Mouse (Mus musculus) intestine, embryonic 15.5 days (tissue): Measurements from ENCODE around the gene Epn3. TPM values are rescaled to one million over a fixed set of nuclear protein-coding genes. Genes with fewer than 3 reads are reported as not detected.

Experiments
- ATAC-seq: fragments of 200-750 bp; cut with Nextera tagmentation; 2 replicates; pipeline ENCODE4 v1.8.0; 2017; ENCODE audit warnings: moderate TSS enrichment, moderate library complexity
- H3K27ac ChIP-seq: fragments of 300-500 bp; sonication (generic); 2 replicates; pipeline ENCODE4 v1.5.1; 2015; ENCODE audit warnings: mild to moderate bottlenecking, inconsistent platforms
- H3K27me3 ChIP-seq: fragments of 300-500 bp; sonication (generic); replicated peaks from 2 replicates; pipeline ENCODE4 v1.6.1; 2015; ENCODE audit warnings: inconsistent platforms
- H3K36me3 ChIP-seq: fragments of 300-500 bp; sonication (generic); 2 replicates; pipeline ENCODE4 v1.6.1; 2015; ENCODE audit warnings: inconsistent platforms
- H3K4me1 ChIP-seq: fragments of 300-500 bp; sonication (generic); replicated peaks from 2 replicates; pipeline ENCODE4 v1.6.1; 2015; ENCODE audit warnings: inconsistent platforms
- H3K4me2 ChIP-seq: fragments of 300-500 bp; sonication (generic); replicated peaks from 2 replicates; pipeline ENCODE4 v1.6.1; 2015; ENCODE audit warnings: mild to moderate bottlenecking, inconsistent platforms
- H3K4me3 ChIP-seq: fragments of 300-500 bp; sonication (generic); replicated peaks from 2 replicates; pipeline ENCODE4 v1.5.1; 2015; ENCODE audit warnings: inconsistent platforms
- H3K9ac ChIP-seq: fragments of 300-500 bp; sonication (generic); 2 replicates; pipeline ENCODE4 v1.6.1; 2015; ENCODE audit warnings: inconsistent platforms
- H3K9me3 ChIP-seq: fragments of 300-500 bp; sonication (generic); 2 replicates; pipeline ENCODE4 v1.6.1; 2016; ENCODE audit warnings: inconsistent platforms
- WGBS: fragments of 180-500 bp; shearing (Covaris S2); methylation state at CpG from one replicate; pipeline ENCODE4 v1.1.7; 2015; 5-methylcytosine and 5-hydroxymethylcytosine counted together
- polyA plus RNA-seq: library from polyadenylated mRNA; unstranded; fragments of >200 nt; fragmentation: Nextera tagmentation; extraction: Ambion mirVana; gene quantifications from 2 replicates; pipeline ENCODE4 v1.2.1, GENCODE M21; 2015

Gene Epn3
- polyA plus RNA-seq, 1 experiment from 2014 or later = 2.1 TPM

DNA sequence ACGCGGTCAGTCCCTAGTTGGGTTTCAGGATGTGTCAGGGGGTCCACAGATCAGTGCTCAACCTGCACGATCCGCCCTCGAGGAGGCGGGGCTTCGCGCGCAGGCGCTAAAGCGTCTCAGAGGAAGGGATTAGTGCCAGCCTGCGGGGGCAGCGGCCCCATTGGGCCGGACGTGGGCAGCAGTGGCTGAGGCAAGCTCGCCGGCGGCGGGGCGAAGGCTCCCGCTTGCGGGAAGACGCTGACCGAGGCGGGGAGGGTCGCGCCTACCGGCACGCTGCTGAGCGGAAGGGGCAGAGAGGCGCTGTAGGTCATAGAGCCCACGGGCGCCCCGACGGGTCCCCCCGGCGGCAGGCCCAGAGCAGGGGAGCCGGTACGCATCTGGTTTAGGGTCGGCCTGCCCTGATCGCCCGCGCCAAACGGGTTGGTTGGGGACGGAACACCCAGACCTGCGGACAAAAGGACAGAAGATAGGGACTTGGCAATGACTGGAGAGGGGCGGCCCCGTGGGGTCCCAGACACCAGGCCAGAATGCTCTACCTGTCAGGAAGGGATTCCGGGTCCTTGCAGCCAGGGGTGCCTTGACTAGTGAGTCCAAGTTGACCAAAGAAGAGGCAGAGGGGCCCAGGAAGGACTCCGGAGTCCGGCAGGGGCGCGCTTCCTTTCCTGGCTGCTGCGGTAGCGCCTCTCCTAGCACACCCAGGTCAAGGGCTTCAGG lies 8.6 kb downstream of the Epn3 start:
- H3K27ac ChIP-seq = no peak overlapping the region
- no peaks in the 10 kb centered on the region for H3K36me3 ChIP-seq
- H3K4me1 ChIP-seq = peaks cover 12% of the 10 kb centered on the region; the same call in 1 of the 2 replicates
- H3K4me3 ChIP-seq = peak overlapping the region; percentile 44
- H3K9me3 ChIP-seq = no peaks in the 10 kb centered on the region
- ATAC-seq = peak; percentile 67
- H3K27me3 ChIP-seq = 0 out of 2 replicates have a peak, but pooled peaks cover 5% of the 10 kb centered on the region
- 9% methylated on average over 55 of the region's 55 CpGs for WGBS
- H3K4me2 ChIP-seq = peak overlapping the region; percentile 78
- H3K9ac ChIP-seq = peak overlapping the region; percentile 42

DNA sequence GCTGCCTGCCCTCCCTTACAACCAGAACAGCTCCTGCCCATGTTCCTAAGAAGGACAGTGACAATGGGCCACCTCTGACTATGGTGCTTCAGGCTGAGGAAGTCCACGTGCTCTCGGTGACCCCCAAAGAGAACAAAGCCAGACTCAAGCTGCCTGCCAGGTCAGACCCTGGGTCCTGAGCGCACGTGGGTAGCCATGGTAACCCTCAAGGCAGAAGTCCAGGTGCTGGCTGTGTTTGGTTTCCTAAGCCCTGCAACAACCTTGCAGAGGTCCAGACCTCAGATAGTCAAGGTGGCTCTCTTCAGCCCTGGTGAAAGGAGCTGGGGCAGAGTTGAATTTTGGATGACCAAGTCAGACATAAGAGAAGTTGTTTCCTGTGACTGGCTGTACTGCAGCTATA lies 10.0 kb downstream of the Epn3 start:
- 0 out of 2 replicates have a peak, but pooled peaks cover 5% of the 10 kb centered on the region for H3K27me3 ChIP-seq

DNA sequence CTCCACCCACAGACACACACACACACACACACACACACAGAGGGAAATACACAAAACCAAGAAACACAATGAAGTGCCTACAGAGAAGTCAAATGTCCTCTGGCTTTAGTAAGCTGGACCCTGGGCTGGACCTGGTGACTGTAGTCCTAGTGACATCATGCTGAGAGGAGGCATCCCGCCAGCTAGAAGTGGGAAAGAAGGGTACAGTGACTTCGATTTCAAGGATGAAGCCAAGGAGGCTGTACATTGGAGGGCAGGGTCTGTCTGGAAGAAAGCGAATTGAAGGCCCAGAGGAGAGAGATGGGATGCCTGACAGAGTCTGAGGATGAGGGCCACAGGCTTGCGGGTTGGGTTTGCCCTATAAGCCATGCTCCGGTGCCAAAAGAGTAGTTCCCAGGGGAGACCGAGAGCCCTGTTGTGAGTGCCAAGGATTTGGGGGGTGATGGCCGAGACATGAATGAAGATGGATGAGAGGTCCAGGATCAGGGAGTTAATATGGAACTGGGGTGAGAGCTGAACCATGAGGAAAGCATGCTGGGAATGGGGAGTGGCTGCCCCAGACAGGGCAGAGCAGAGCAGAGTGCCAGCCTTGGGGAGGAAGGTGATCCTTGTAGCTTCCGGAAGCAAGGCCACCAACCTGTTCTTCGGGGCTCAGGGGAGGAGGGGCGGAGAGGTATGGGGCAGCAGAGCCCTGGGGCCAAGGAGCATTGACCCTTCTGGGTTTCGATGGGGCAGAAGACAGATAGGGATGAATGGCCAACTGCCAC lies 10.8 kb downstream of the Epn3 start:
- Histone ChIP-seq H3K9ac (no peak overlapping the region), H3K27ac (no peak overlapping the region), H3K4me3 (no peak overlapping the region), H3K9me3 (no peaks in the 10 kb centered on the region), H3K4me1 (peaks cover 17% of the 10 kb centered on the region; the same call in 1 of the 2 replicates), H3K36me3 (no peaks in the 10 kb centered on the region), H3K4me2 (no peak overlapping the region), H3K27me3 (0 out of 2 replicates have a peak, but pooled peaks cover 5% of the 10 kb centered on the region)
- ATAC-seq = no peak
- 86% methylated on average over 11 of the region's 11 CpGs for WGBS

More for the DNA sequence above, 10.0 kb downstream of the Epn3 start:
- WGBS = 40% methylated on average over 4 of the region's 4 CpGs
- Histone ChIP-seq H3K27ac (no peak overlapping the region), H3K36me3 (no peaks in the 10 kb centered on the region), H3K9me3 (no peaks in the 10 kb centered on the region), H3K4me3 (no peak overlapping the region), H3K4me2 (no peak overlapping the region), H3K4me1 (peaks cover 17% of the 10 kb centered on the region; the same call in 1 of the 2 replicates), H3K9ac (no peak overlapping the region)
- no peak for ATAC-seq

DNA sequence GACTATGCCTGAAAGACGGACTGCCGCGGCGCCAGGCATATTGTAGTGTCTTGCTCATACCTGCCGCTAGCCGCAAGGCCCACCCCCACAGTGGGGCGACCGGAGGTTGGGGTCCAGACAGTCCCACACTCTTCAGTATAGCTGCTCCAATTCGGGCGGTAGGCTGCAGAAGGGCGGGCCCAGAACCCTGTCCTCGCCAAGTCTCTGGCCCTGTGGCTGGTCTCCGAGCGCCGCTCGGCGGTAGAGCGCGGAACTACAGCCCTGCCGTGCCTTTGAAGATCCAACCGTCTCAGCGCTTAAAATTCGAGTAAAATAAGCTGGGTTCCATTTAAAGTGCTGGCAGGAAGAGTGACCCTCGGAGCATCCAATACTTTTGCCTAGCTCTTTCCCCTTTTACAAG lies 13.8 kb downstream of the Epn3 start, which contains the start of gene Spata20:
Spata20 (minus strand) TSS at position 179 of the 400 bp plus-strand sequence.
- Histone ChIP-seq H3K9me3 (no peaks in the 10 kb centered on the region), H3K27ac (no peak within 1 kb of the TSS), H3K4me2 (peak within 1 kb of the TSS; percentile 56), H3K4me1 (peaks cover 9% of the 10 kb centered on the region; the same call in 1 of the 2 replicates), H3K36me3 (no peaks in the 10 kb centered on the region), H3K27me3 (no peaks in the 10 kb centered on the region), H3K4me3 (peak within 1 kb of the TSS; percentile 19; the same call in 1 of the 2 replicates), H3K9ac (0 out of 2 replicates have a peak within 1 kb of the TSS, but pooled peaks have one; percentile 18)
- 4% methylated on average over 24 of the region's 24 CpGs for WGBS
- ATAC-seq = peak; percentile 55

DNA sequence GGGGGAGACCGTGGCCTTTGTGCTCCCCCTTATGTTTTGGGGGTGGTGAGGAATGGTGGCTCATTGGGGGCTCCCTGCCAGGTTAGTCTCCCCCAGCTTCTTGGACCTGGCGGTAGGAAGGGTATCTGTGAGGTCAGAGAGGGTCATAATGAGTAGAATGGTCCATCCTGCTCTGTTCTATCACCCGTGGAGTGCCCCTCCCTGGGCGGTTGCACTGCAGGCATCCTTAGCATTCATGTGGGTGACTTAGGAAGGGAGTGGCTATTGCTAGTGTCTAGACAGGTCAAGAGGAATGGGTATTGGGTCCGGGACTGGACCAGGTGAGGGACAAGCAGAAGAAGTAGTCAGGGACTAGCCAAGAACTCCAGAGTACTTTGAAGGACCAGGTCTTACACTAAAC lies 14.6 kb downstream of the Epn3 start:
- Histone ChIP-seq H3K4me3 (no peak overlapping the region), H3K27me3 (no peaks in the 10 kb centered on the region), H3K9me3 (no peaks in the 10 kb centered on the region), H3K9ac (no peak overlapping the region), H3K27ac (no peak overlapping the region), H3K4me2 (no peak overlapping the region), H3K4me1 (peaks cover 5% of the 10 kb centered on the region; the same call in 1 of the 2 replicates), H3K36me3 (no peaks in the 10 kb centered on the region)
- 76% methylated on average over 5 of the region's 5 CpGs for WGBS
- no peak for ATAC-seq

DNA sequence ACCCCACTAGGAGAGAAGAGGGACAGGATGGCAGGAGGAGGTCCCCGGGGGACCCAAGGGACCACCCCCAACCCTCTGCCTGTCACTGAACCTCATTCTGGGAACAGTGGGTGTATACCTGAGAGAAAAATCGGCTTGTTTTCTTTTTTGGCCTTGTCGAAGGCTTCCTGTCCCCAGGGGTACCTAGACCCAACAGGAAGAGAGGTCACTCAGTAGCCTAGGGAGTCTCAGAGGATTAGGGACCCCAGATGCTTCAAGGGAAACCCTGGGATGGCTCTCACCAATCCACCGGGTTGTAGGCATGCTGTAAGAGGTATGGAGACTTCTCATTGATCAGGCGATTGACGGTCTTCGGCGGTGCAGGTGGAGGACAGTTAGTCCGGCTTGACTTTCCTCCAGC lies 15.1 kb downstream of the Epn3 start:
- Histone ChIP-seq H3K27ac (no peak overlapping the region), H3K9me3 (no peaks in the 10 kb centered on the region), H3K9ac (no peak overlapping the region), H3K27me3 (no peaks in the 10 kb centered on the region), H3K4me1 (peaks cover 5% of the 10 kb centered on the region; the same call in 1 of the 2 replicates), H3K36me3 (no peaks in the 10 kb centered on the region), H3K4me2 (no peak overlapping the region), H3K4me3 (no peak overlapping the region)
- 86% methylated on average over 9 of the region's 9 CpGs for WGBS
- ATAC-seq = no peak

DNA sequence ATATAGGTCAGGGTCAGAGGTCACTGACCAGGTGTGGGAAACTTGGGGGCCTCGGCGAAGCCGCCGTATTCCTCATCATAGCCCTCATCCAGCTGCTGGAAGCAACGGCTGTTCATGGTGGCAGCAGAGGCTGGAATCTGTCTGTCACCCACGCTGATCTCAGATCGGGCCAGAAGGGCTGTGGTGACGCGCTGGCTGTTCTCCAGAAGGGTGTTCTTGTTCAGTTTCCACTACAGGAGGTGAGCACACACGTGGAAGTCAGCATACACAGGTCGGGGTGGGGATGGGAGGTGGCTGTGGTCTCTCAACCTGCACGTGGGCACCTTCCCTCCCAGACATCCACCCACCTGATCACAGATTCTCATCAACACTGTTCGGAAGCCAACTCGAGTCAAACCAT lies 15.9 kb downstream of the Epn3 start:
- no peaks in the 10 kb centered on the region for H3K27me3 ChIP-seq
- WGBS = 83% methylated on average over 14 of the region's 14 CpGs
- no peaks in the 10 kb centered on the region for H3K9me3 ChIP-seq
- H3K4me3 ChIP-seq = no peak overlapping the region
- H3K9ac ChIP-seq = no peak overlapping the region
- no peaks in the 10 kb centered on the region for H3K36me3 ChIP-seq
- H3K4me2 ChIP-seq = no peak overlapping the region
- H3K27ac ChIP-seq = no peak overlapping the region
- H3K4me1 ChIP-seq = peaks cover 5% of the 10 kb centered on the region; the same call in 1 of the 2 replicates
- no peak for ATAC-seq

GRCm38 (mm10) chr11:94483436-94483835 lies 16.3 kb downstream of the Epn3 start:
- no peaks in the 10 kb centered on the region for H3K9me3 ChIP-seq
- peaks cover 5% of the 10 kb centered on the region; the same call in 1 of the 2 replicates for H3K4me1 ChIP-seq
- no peak overlapping the region for H3K27ac ChIP-seq
- no peak overlapping the region for H3K4me2 ChIP-seq
- no peaks in the 10 kb centered on the region for H3K27me3 ChIP-seq
- H3K9ac ChIP-seq = no peak overlapping the region
- WGBS = 69% methylated on average over 11 of the region's 11 CpGs
- no peak overlapping the region for H3K4me3 ChIP-seq
- no peak for ATAC-seq
- H3K36me3 ChIP-seq = no peaks in the 10 kb centered on the region

DNA sequence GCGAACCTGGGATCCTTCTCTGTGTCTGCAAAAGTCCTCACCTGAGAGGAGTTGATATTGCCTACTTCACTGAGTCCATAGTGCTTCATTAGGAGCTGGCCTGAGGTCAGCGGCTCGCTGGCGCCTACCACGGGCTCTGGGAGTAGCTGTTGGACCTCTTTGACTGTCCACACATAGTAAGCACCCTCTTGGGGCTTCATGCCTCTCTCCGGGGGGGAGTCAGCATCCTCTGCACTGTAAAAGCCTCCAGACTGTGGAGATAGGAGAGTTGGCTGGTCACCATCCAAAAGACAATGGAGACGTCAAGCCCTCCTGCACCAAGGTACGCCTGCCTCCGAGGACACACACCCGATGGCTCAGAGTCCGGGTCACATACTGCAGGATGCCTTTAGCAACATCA lies 17.0 kb downstream of the Epn3 start:
- Histone ChIP-seq H3K27ac (no peak overlapping the region), H3K4me1 (peaks cover 5% of the 10 kb centered on the region; the same call in 1 of the 2 replicates), H3K27me3 (peaks cover 2% of the 10 kb centered on the region), H3K4me2 (no peak overlapping the region), H3K36me3 (no peaks in the 10 kb centered on the region), H3K4me3 (no peak overlapping the region), H3K9me3 (no peaks in the 10 kb centered on the region), H3K9ac (no peak overlapping the region)
- no peak for ATAC-seq
- 92% methylated on average over 11 of the region's 11 CpGs for WGBS

DNA sequence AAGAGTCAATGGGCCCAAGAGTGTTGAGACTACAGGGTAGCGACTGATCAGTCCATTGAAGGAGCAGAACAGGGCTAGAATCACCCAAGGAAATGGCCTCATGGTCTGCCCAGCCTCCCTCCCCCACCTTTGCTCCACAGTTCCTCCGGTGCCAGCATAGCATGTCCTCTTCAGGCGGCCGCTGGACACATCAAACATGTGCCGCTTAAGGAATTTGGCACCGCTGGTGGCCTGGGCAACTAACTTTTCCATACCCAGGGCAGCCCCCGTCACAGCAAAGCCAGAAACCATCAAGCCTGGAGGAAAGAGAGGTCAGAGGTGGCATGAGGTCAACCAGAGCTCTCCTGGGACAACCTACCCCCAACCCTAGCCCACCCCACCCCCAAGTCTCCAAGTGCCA lies 17.8 kb downstream of the Epn3 start:
- Histone ChIP-seq H3K9me3 (no peaks in the 10 kb centered on the region), H3K27me3 (peaks cover 4% of the 10 kb centered on the region), H3K4me3 (no peak overlapping the region), H3K36me3 (no peaks in the 10 kb centered on the region), H3K4me2 (no peak overlapping the region), H3K4me1 (peaks cover 5% of the 10 kb centered on the region; the same call in 1 of the 2 replicates), H3K9ac (no peak overlapping the region), H3K27ac (no peak overlapping the region)
- no peak for ATAC-seq
- 88% methylated on average over 7 of the region's 7 CpGs for WGBS

DNA sequence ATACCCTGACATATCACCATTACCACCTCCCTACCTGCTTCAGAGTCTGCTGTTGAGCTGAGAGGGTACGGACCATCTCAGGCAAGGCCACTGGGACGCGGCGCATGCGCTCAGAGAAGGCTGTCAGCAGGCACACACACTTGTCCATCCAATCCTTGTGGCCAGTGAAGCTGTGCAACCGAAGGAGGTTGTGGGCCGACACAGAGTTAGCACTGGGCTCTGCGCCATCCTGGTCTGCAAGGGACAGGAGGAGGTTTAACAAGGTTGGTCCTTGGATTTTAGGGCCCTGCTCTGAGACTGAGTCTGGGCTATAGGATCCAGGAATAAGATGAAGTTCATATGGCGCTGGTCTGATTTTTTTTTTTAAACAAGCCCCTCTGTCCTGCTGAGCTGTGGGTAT lies 19.4 kb downstream of the Epn3 start:
- no peak overlapping the region for H3K4me2 ChIP-seq
- peaks cover 16% of the 10 kb centered on the region for H3K27me3 ChIP-seq
- no peak overlapping the region for H3K27ac ChIP-seq
- H3K4me3 ChIP-seq = no peak overlapping the region
- peaks cover 5% of the 10 kb centered on the region; the same call in 1 of the 2 replicates for H3K4me1 ChIP-seq
- no peaks in the 10 kb centered on the region for H3K9me3 ChIP-seq
- H3K9ac ChIP-seq = no peak overlapping the region
- no peak for ATAC-seq
- no peaks in the 10 kb centered on the region for H3K36me3 ChIP-seq
- WGBS = 89% methylated on average over 9 of the region's 9 CpGs

GRCm38 (mm10) chr11:94477651-94478050 lies 22.1 kb downstream of the Epn3 start:
- H3K36me3 ChIP-seq = no peaks in the 10 kb centered on the region
- H3K9me3 ChIP-seq = no peaks in the 10 kb centered on the region
- H3K27ac ChIP-seq = no peak overlapping the region
- H3K9ac ChIP-seq = no peak overlapping the region
- no peak for ATAC-seq
- H3K4me3 ChIP-seq = no peak overlapping the region
- H3K4me2 ChIP-seq = no peak overlapping the region
- H3K27me3 ChIP-seq = peaks cover 37% of the 10 kb centered on the region
- WGBS = 78% methylated on average over 6 of the region's 6 CpGs
- peaks cover 26% of the 10 kb centered on the region for H3K4me1 ChIP-seq
